Mouse (Mus musculus) left cerebral cortex, postnatal 36 days (tissue): Measurements from ENCODE around the gene Snrpa. TPM values are rescaled to one million over a fixed set of nuclear protein-coding genes. Genes with fewer than 3 reads are reported as not detected.
A peak's percentile ranks its signal among the peaks of the same experiment; 100 is the strongest.
"Not testable (repeated sequence)": the region's sequence is repeated elsewhere in the genome, so short reads cannot be mapped to it uniquely, and the experiment has no call there.

Source experiments
- DNase-seq, 2 experiments: peaks; one replicate each; pipeline ENCODE4 v3.0.0; 2021 to 2022; ENCODE audit warnings: low spot score in 2 of 2, mixed read lengths in 1 of 2
- intact Hi-C: fragments of 180-260 bp; cut with DNase I; formaldehyde crosslinking; loops from one replicate; pipeline ENCODE4 v1.15.1; 2025
- total RNA-seq, 2 experiments: library from RNA; stranded (reverse); gene quantifications; 2 replicates each; pipeline ENCODE4 v1.2.3; 2021

Gene Snrpa
- total RNA-seq, result 10 to 100 TPM; 78.4 to 80.5 TPM

- intact Hi-C loops, result no loop called here
- peak; percentile 95 for DNase-seq
Observed at GRCm38 (mm10) chr7:27195681-27196611, at the start of gene Snrpa, which contains the start of gene BC024978. TSS of gene Snrpa (minus strand) at chr7:27196271. TSS of gene BC024978 (plus strand) at chr7:27195781.

- intact Hi-C loops, DNase-seq: not testable (repeated sequence)
Observed at GRCm38 (mm10) chr7:27244088-27244487, 48.0 kb upstream of the Snrpa start.

- intact Hi-C loops, result no loop called here
- DNase-seq, result no peak
Observed at GRCm38 (mm10) chr7:27243211-27243610, 47.1 kb upstream of the Snrpa start.

- intact Hi-C loops, result no loop called here
- no peak for DNase-seq
Observed at GRCm38 (mm10) chr7:27238568-27238967, 42.5 kb upstream of the Snrpa start.

- intact Hi-C loops, result no loop called here
- no peak for DNase-seq
Observed at GRCm38 (mm10) chr7:27237527-27237926, 41.5 kb upstream of the Snrpa start.

GRCm38 (mm10) chr7:27235726-27236125 lies 39.7 kb upstream of the Snrpa start:
- intact Hi-C loops, result no loop called here
- no peak for DNase-seq

- intact Hi-C loops, result loop anchor here (5.0 kb wide), 1 partner anchor 66 kb away; the partner anchor contains the start of gene Egln2
- no peak for DNase-seq
Observed at GRCm38 (mm10) chr7:27233300-27233699, 37.2 kb upstream of the Snrpa start.

GRCm38 (mm10) chr7:27232781-27233281 lies 36.8 kb upstream of the Snrpa start, which contains the start of gene Coq8b:
TSS of gene Coq8b (plus strand) at chr7:27233023.
- peak; percentile 90 to 92 for DNase-seq
- intact Hi-C loops, result loop anchor here (5.0 kb wide), 1 partner anchor 66 kb away; the partner anchor contains the start of gene Egln2

GRCm38 (mm10) chr7:27231693-27232331 lies 35.7 kb upstream of the Snrpa start:
- DNase-seq, result peak; percentile 83 to 89
- intact Hi-C loops, result loop anchor here (5.0 kb wide), 1 partner anchor 65 kb away; the partner anchor contains the start of gene Egln2

GRCm38 (mm10) chr7:27230781-27231180 lies 34.7 kb upstream of the Snrpa start:
- DNase-seq, result no peak
- intact Hi-C loops, result loop anchor here (5.0 kb wide), 1 partner anchor 63 kb away; the partner anchor contains the start of gene Egln2

- no peak for DNase-seq
- intact Hi-C loops, result loop anchor here (5.0 kb wide), 1 partner anchor 33 kb away; no protein-coding TSS in a partner anchor
Observed at GRCm38 (mm10) chr7:27228865-27229264, 32.8 kb upstream of the Snrpa start.

- intact Hi-C loops, result loop anchor here (5.0 kb wide), 1 partner anchor 34 kb away; no protein-coding TSS in a partner anchor
- peak; percentile 92 for DNase-seq
Observed at GRCm38 (mm10) chr7:27228281-27228821, 32.3 kb upstream of the Snrpa start, which contains the start of gene Itpkc. TSS of gene Itpkc (minus strand) at chr7:27228661.

- intact Hi-C loops, result loop anchor here (5.0 kb wide), 1 partner anchor 35 kb away; no protein-coding TSS in a partner anchor
- peak in 1 of 2 experiments; percentile 28 for DNase-seq
Observed at GRCm38 (mm10) chr7:27227676-27228075, 31.6 kb upstream of the Snrpa start.

- intact Hi-C loops, result loop anchor here (5.0 kb wide), 1 partner anchor 35 kb away; no protein-coding TSS in a partner anchor
- no peak for DNase-seq
Observed at GRCm38 (mm10) chr7:27227276-27227675, 31.2 kb upstream of the Snrpa start.

GRCm38 (mm10) chr7:27224877-27225575 lies 29.0 kb upstream of the Snrpa start:
- intact Hi-C loops, result loop anchor here (5.0 kb wide), 1 partner anchor 37 kb away; no protein-coding TSS in a partner anchor
- DNase-seq, result peak; percentile 50

- intact Hi-C loops, result no loop called here
- no peak for DNase-seq
Observed at GRCm38 (mm10) chr7:27222538-27222937, 26.5 kb upstream of the Snrpa start.

- no peak for DNase-seq
- intact Hi-C loops, result no loop called here
Observed at GRCm38 (mm10) chr7:27221939-27222338, 25.9 kb upstream of the Snrpa start.

GRCm38 (mm10) chr7:27219937-27220336 lies 23.9 kb upstream of the Snrpa start:
- no peak for DNase-seq
- intact Hi-C loops, result no loop called here

GRCm38 (mm10) chr7:27218586-27218985 lies 22.5 kb upstream of the Snrpa start:
- intact Hi-C loops, result no loop called here
- no peak for DNase-seq
